Mouse (Mus musculus) bone marrow macrophage, adult 2 months (primary cell): ENCODE results near the gene Nmral1.

Experiments
- CTCF ChIP-seq: IDR thresholded peaks from 2 replicates; pipeline ENCODE4 v1.5.1; 2012; ENCODE audit warnings: low read depth, mild to moderate bottlenecking, low read length, moderate library complexity
- POLR2A ChIP-seq: IDR thresholded peaks from 2 replicates; pipeline ENCODE4 v1.6.1; 2012; ENCODE audit warnings: mild to moderate bottlenecking, low read depth, low read length, borderline replicate concordance

DNA sequence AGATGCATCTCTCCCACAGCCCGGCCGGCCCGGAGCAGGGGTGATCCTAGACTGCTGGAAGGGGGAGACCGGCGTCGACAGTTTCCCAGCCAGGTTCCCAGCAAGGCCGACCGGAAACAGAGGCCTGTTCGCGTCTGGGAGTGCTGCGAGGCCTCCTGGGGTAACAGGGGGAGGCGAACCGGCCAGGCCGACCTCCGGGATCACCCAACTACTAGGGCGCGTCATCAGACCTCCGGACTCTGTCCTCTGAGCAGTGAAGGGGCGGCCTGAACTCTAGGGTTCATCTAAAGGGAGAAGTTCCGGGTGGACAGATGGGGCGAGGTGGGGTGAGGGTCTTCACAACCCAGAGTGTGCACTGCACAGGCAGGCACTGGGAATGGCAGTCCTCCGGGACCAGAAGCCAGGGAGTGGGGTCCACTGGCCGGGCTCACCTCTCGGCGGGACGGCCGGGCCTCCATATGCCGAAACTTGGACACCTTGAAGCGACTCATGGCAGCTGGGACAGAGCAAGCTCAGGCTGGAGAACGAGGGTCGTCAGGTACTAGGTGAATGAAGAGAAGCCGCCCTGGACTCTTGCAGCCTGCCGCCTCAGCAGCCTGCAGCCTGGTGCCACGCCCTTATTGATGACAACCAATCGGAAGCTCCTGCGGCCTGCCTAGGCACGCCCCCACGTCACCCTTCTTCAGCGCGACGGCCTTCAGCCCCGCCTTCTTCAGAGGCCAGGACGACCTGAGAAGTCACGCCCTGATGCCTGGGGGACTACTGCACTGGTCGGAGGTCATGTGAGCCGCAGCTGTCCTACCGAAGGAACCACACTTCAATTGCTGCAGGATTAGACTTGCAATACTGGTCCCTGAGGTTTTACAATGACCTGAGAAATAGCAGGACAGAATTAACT lies 39.8 kb downstream of the Nmral1 start, which contains the start of gene Coro7:
- TF ChIP-seq POLR2A (no peak), CTCF (no peak)
